Mouse (Mus musculus) MEL (cell line): ENCODE measurements around the gene Ppp6r2.

Experiments
- EP300 ChIP-seq, 2 experiments: IDR thresholded peaks; 2 replicates each; pipeline ENCODE4 v1.6.1; 2011; ENCODE audit warnings: improper control_type of control experiment in 2 of 2, low read length in 2 of 2, low read depth in 1 of 2, mild to moderate bottlenecking in 1 of 2
- POLR2AphosphoS2 ChIP-seq: IDR thresholded peaks from 2 replicates; pipeline ENCODE4 v1.6.1; 2011; ENCODE audit warnings: low read length, improper control_type of control experiment

GRCm38 (mm10) chr15:89241025-89241424 is 29.7 kb downstream of the Ppp6r2 start:
- TF ChIP-seq EP300 (IDR thresholded peaks at IDR 0.05; ENCODE audit: low read depth in 1 of 2, low read length in 2 of 2) (no peak), POLR2AphosphoS2 (no peak)
